Mouse (Mus musculus) kidney, embryonic 16.5 days (tissue): Measurements from ENCODE around the gene Pax6. TPM values are rescaled to one million over a fixed set of nuclear protein-coding genes. Genes with fewer than 3 reads are reported as not detected.

Experiments used
- ATAC-seq: fragments of 200-750 bp; cut with Nextera tagmentation; 2 replicates; pipeline ENCODE4 v1.8.0; 2017; ENCODE audit warnings: moderate TSS enrichment; ENCODE audit not compliant: low FRiP score, low TSS enrichment
- H3K27ac ChIP-seq: fragments of 300-500 bp; sonication (generic); 2 replicates; pipeline ENCODE4 v1.5.1; 2014; ENCODE audit warnings: low read length
- H3K27me3 ChIP-seq: fragments of 300-500 bp; sonication (generic); 2 replicates; pipeline ENCODE4 v1.6.1; 2014; ENCODE audit warnings: low read length, control low read depth, mixed read lengths; ENCODE audit not compliant: insufficient read depth
- H3K36me3 ChIP-seq: fragments of 300-500 bp; sonication (generic); 2 replicates; pipeline ENCODE4 v1.6.1; 2014; ENCODE audit warnings: low read length, control low read depth, mixed read lengths; ENCODE audit not compliant: insufficient read depth
- H3K4me1 ChIP-seq: fragments of 300-500 bp; sonication (generic); 2 replicates; pipeline ENCODE4 v1.6.1; 2014; ENCODE audit warnings: low read length, control low read depth, mixed read lengths; ENCODE audit not compliant: insufficient read depth
- H3K4me2 ChIP-seq: fragments of 300-500 bp; sonication (generic); replicated peaks from 2 replicates; pipeline ENCODE4 v1.6.1; 2014; ENCODE audit warnings: low read depth, low read length
- H3K4me3 ChIP-seq: fragments of 300-500 bp; sonication (generic); 2 replicates; pipeline ENCODE4 v1.5.1; 2014; ENCODE audit warnings: mild to moderate bottlenecking, low read length
- H3K9ac ChIP-seq: fragments of 300-500 bp; sonication (generic); replicated peaks from 2 replicates; pipeline ENCODE4 v1.6.1; 2014; ENCODE audit warnings: low read length
- H3K9me3 ChIP-seq: fragments of 300-500 bp; sonication (generic); 2 replicates; pipeline ENCODE4 v1.6.1; 2016; ENCODE audit warnings: low read length, control low read depth
- WGBS: fragments of 180-500 bp; shearing (Covaris S2); extraction: QIAGEN DNeasy Blood & Tissue Kit; methylation state at CpG from one replicate; pipeline ENCODE4 v1.1.7; 2014; 5-methylcytosine and 5-hydroxymethylcytosine counted together
- polyA plus RNA-seq: library from polyadenylated mRNA; unstranded; fragments of >200 nt; fragmentation: Nextera tagmentation; extraction: Ambion mirVana; gene quantifications from 2 replicates; pipeline ENCODE4 v1.2.1, GENCODE M21; 2015

Gene Pax6
- polyA plus RNA-seq, 1 experiment from 2014 or later, result 0.09 TPM

DNA sequence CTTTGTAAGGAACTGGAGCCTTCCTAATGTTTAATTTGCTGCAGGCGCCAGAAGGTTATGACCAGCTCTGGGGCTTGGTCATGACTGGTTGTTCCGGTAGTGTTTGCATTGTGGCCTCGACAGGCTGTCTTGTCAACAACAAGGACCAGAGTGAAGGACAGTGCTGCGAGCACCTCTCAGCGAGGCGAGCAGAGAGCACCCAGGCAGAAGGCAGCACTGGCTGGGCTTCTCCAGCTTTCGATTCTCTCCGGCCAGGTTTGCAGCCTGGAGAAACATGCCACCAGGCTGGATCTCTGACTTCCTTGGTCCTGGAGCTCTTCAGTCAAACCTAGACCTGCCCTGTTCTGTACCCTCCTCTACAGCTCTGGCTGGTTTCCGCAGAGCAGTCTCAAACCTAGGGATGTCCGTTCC is 5.6 kb upstream of the Pax6 start:
- Histone ChIP-seq H3K4me2 (no peak overlapping the region), H3K4me3 (no peak overlapping the region), H3K36me3 (no peaks in the 10 kb centered on the region), H3K9ac (no peak overlapping the region), H3K27ac (no peak overlapping the region), H3K9me3 (no peaks in the 10 kb centered on the region), H3K4me1 (no peaks in the 10 kb centered on the region), H3K27me3 (peaks cover 99% of the 10 kb centered on the region)
- WGBS, result 1% methylated on average over 10 of the region's 10 CpGs
- ATAC-seq, result no peak

DNA sequence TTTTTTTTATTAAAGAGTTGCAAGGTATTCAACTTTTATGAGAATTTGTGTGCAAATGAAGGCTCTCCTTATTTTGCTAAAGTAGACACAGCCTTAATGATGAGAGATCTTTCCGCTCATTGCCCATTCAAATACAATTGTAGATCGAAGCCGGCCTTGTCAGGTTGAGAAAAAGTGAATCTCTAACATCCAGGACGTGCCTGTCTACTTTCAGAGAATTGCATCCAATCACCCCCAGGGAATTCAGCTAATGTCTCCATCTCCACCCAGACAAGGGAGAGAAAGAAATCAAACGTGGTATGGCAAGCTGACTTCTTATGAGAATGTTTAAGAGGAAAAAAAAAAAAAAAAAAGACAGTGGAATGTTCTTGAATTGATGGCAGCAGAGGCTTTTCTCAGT is 3.7 kb upstream of the Pax6 start:
- H3K4me1 ChIP-seq, result peaks cover 11% of the 10 kb centered on the region
- no peak overlapping the region for H3K9ac ChIP-seq
- no peak overlapping the region for H3K4me2 ChIP-seq
- H3K9me3 ChIP-seq, result no peaks in the 10 kb centered on the region
- H3K36me3 ChIP-seq, result no peaks in the 10 kb centered on the region
- no peak overlapping the region for H3K4me3 ChIP-seq
- WGBS, result 5% methylated on average over 5 of the region's 5 CpGs
- peaks cover 99% of the 10 kb centered on the region for H3K27me3 ChIP-seq
- no peak for ATAC-seq
- no peak overlapping the region for H3K27ac ChIP-seq

DNA sequence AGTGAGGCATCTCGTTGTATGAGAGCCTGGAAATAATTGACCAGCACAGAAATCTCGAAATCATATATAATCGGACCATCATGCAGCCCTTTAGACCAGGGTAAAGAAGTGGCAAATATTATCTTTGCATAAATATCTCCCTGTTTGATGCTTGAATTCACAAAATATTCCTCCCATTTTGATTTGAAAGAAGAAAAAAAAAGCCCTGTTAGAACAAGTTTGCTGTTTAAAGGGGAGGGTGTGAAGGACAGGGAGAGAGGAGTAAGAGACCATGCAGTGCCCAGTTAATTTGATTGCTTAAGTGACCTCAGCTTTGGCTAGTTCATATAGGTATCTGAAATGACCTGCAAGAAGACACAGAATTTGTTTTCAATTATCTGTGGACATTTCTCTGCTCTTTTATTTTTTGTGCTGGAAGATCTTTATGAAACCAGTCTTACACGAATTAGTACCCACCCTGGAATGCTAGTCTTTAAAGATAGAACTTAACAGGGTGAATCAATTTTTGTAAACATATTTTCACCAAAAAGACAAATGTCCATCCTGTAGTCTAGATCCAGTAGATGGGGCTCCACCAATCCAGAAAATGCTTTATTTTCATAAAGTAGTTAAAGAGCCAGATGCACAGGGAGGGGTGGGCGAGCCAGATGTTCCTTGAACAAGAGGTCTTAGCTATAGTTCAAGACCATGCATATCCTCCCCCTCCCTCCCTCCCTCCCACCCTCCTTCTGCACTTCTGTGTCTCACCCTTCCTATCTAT is 3.0 kb upstream of the Pax6 start:
- H3K4me2 ChIP-seq, result no peak overlapping the region
- H3K9me3 ChIP-seq, result no peaks in the 10 kb centered on the region
- no peaks in the 10 kb centered on the region for H3K36me3 ChIP-seq
- H3K27me3 ChIP-seq, result peaks cover 99% of the 10 kb centered on the region
- peaks cover 11% of the 10 kb centered on the region for H3K4me1 ChIP-seq
- no peak for ATAC-seq
- 14% methylated on average over 5 of the region's 5 CpGs for WGBS
- no peak overlapping the region for H3K27ac ChIP-seq
- no peak overlapping the region for H3K9ac ChIP-seq
- H3K4me3 ChIP-seq, result no peak overlapping the region

DNA sequence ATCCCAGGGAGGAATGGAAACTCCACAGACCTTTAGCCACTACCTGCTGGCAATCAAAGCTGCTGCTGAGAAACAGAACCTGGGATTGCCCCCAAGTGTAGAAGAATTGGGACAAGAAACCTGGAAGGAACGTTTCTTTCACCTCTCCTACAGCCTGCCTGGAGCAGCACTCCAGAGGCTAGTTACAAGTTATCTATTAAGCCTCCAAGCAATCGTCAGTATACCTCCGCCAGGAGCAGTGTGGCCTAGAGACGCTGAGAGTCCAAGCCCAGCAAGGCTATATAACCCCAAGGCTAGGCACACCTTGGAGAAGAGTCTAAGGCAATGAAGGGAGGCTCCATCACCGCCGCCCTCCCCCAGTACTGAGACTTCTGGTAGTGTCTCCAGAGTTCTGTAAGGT is 2.4 kb upstream of the Pax6 start:
- Histone ChIP-seq H3K9ac (no peak overlapping the region), H3K27me3 (peaks cover 99% of the 10 kb centered on the region), H3K4me2 (no peak overlapping the region), H3K27ac (no peak overlapping the region), H3K4me1 (peaks cover 11% of the 10 kb centered on the region), H3K4me3 (no peak overlapping the region), H3K36me3 (no peaks in the 10 kb centered on the region), H3K9me3 (no peaks in the 10 kb centered on the region)
- WGBS, result 3% methylated on average over 6 of the region's 6 CpGs
- ATAC-seq, result 0 out of 2 replicates have a peak, but pooled peaks have one; percentile 11

DNA sequence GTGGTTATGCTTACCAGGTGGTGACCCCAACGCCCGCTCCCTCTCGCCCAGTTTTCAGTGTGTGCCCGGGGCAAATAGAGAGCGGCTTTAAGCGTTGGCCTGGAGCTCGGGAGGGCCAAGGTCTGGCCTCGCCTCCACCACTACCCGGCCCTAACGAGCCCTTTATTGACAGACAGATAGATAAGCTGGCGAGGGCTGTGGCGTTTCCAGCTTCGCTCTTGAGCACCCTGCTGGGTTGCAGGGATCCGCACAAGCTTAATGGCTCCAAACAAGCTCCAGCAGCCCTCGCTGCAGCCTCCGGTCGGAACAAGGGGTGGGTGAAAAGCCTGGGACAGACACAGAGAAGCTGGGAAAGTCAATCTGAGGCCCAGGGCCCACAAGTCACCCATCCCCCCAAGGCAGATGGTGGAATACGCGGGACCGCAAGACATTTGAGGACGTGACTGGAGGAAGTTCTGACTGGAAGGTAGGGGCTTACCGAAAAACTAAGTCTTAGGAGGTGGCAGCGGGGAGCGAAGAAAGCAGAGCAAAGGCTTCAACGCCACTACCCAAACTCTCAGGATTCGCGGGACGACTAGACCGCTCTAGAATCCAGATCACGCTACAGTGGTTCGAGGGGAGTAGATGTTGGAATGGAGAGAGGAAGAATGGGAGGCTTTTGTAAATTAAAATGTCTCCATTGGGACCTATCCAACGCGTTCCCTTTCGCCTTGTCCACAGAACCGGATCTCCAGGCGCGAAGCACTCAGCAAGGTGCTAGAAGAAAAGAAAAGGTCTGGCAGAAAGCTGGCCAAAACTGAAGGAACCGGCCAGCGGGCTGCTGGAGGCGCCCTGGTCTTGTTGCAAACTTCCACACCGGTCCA is 1.7 kb upstream of the Pax6 start:
- H3K9me3 ChIP-seq, result no peaks in the 10 kb centered on the region
- no peak overlapping the region for H3K4me3 ChIP-seq
- H3K4me2 ChIP-seq, result no peak overlapping the region
- H3K4me1 ChIP-seq, result peaks cover 11% of the 10 kb centered on the region
- H3K36me3 ChIP-seq, result no peaks in the 10 kb centered on the region
- H3K27me3 ChIP-seq, result peaks cover 99% of the 10 kb centered on the region
- no peak overlapping the region for H3K27ac ChIP-seq
- no peak overlapping the region for H3K9ac ChIP-seq
- under 1% methylated on average over 41 of the region's 41 CpGs for WGBS
- no peak for ATAC-seq

DNA sequence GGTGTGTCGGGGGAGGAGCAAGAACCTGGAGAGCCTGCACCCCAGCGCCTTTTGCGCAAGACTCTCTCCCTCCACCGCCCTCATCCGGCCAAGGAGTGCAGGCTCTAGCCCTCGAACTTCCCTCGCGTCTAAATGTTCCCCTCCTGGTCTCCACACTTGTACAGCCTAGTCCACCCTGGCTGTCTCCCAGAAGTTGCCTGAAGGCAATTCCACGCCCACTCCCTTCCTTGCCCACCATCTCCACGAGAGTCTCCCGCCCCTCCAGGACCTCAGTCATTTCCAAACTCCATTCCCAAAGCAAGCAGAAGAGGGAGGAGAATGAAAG is 1.1 kb upstream of the Pax6 start:
- no peak overlapping the region for H3K4me3 ChIP-seq
- H3K4me1 ChIP-seq, result peaks cover 11% of the 10 kb centered on the region
- H3K36me3 ChIP-seq, result no peaks in the 10 kb centered on the region
- H3K4me2 ChIP-seq, result no peak overlapping the region
- H3K27me3 ChIP-seq, result peaks cover 100% of the 10 kb centered on the region
- WGBS, result under 1% methylated on average over 11 of the region's 11 CpGs
- H3K9ac ChIP-seq, result no peak overlapping the region
- no peaks in the 10 kb centered on the region for H3K9me3 ChIP-seq
- no peak overlapping the region for H3K27ac ChIP-seq
- no peak for ATAC-seq

DNA sequence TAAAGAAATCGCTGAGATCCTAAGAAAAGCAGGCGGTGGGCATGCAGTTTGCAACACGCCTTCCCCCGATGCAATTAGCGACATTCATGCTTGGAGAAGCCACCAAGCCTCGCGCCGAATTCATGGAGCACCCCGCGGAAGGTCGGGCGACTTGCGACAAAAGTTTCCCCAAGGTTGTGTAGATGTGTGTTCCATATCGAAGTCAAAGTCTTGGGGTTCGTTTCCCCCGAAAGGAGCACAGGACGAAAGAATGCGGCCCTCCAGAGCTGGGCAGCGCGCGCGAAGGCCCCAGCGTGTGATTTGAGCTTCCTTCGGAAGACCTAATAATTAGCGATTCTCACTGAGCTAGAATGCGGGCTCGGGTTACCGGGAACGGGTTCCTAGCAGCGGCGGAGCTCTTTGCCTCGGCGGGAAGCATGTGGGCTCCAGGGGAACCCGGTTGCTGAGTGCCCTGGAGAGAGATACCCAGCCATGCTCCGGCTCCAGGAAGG is 716 bp downstream of the Pax6 start:
- under 1% methylated on average over 35 of the region's 35 CpGs for WGBS
- Histone ChIP-seq H3K27me3 (peaks cover 100% of the 10 kb centered on the region), H3K36me3 (no peaks in the 10 kb centered on the region), H3K9ac (no peak overlapping the region), H3K4me2 (no peak overlapping the region), H3K4me1 (peaks cover 21% of the 10 kb centered on the region), H3K4me3 (no peak overlapping the region), H3K27ac (no peak overlapping the region), H3K9me3 (no peaks in the 10 kb centered on the region)
- no peak for ATAC-seq

DNA sequence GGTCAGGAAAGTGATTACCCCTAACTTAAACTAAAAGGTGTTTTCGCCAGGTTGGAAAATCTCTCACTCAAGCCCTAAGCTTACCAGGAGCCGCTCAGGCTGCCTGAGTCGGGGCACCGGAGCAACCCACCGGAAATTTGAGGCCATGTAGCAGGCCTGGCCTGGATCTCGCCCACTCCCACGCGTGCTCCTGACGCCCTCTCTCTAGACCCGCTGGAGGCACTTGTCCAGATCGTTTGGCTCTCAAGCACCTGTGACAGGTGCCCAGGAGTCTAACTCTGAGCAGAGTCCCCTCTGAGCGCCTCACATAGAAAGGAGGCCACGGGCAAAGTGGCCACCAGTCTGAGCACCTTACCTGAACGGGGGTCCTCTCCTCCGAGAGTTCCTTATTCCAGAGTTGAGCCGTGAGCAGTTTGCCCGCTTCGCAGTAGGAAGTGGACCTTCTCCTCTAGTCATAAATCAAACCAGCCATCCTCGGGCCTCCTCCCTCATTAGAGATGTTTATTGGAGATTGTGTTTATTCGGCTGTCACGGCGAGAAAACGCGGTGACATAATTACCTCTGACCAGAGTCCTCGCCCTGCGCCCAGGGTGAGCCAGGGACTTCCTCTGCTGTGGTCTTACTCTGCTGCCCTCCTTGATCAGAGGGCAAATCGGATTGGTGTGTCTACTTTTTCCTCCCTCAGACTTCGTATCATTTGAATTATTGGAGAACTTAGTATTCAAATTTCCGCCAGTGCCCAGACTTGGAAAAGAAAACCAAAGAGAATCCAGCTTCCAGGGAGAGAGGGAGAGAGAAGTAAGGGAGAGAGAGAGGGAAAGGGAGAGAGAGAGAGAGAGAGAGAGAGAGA is 1.4 kb downstream of the Pax6 start:
- Histone ChIP-seq H3K4me1 (peaks cover 28% of the 10 kb centered on the region), H3K36me3 (no peaks in the 10 kb centered on the region), H3K27ac (no peak overlapping the region), H3K4me2 (no peak overlapping the region), H3K9ac (no peak overlapping the region), H3K4me3 (no peak overlapping the region), H3K27me3 (peaks cover 100% of the 10 kb centered on the region), H3K9me3 (no peaks in the 10 kb centered on the region)
- WGBS, result under 1% methylated on average over 29 of the region's 29 CpGs
- ATAC-seq, result no peak

DNA sequence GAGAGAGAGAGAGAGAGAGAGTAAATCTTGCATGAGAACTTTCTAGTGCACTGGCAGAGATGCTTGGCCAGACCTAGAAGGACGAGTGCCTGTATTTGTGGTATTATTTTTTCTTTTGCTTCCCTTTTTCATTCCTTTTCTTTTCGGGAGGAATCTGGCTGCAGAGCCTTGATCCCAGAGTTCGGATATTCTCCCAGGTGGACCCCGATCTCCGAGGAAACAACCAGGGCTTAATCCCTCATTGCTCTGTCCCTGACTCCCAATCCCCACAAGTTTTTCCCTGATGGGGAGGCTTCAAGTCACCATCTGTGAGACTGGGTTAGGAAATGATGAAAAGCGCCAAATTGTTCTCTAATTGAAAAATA is 2.0 kb downstream of the Pax6 start:
- peaks cover 34% of the 10 kb centered on the region for H3K4me1 ChIP-seq
- H3K9ac ChIP-seq, result no peak overlapping the region
- H3K36me3 ChIP-seq, result no peaks in the 10 kb centered on the region
- WGBS, result 3% methylated on average over 6 of the region's 6 CpGs
- H3K4me2 ChIP-seq, result no peak overlapping the region
- H3K9me3 ChIP-seq, result no peaks in the 10 kb centered on the region
- ATAC-seq, result no peak
- H3K27me3 ChIP-seq, result peaks cover 100% of the 10 kb centered on the region
- H3K4me3 ChIP-seq, result no peak overlapping the region
- no peak overlapping the region for H3K27ac ChIP-seq
